Mouse (Mus musculus): ENCODE results near the gene Coq10a. TPM values are rescaled to one million over a fixed set of nuclear protein-coding genes. Genes with fewer than 3 reads are reported as not detected.

Gene Coq10a
- polyA plus RNA-seq, 1 experiment = 32.1 TPM

DNA sequence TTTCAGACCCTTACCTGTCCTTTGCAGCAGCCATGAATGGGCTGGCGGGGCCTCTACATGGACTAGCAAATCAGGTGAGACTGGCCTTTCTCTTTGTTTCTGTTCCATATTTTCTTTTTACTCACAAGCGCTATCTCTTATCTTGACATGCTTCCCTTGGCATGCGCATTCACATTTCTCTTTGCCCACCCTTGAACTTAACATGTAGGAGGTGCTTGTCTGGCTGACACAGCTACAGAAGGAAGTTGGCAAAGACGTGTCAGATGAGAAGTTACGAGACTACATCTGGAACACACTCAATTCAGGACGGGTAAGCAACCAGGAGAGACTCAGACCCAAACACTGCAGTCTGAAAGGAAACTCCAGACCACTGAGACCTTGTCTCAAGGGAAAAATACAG is 9.6 kb downstream of the Coq10a start:
- H3K36me3 ChIP-seq (ENCODE audit: control insufficient read depth, insufficient read depth, low read length) = peaks cover 26% of the 10 kb centered on the region
- H3K27me3 ChIP-seq (ENCODE audit: control insufficient read depth, insufficient read depth, low read length) = no peaks in the 10 kb centered on the region
- no peaks in the 10 kb centered on the region for H3K4me1 ChIP-seq (ENCODE audit: control insufficient read depth, insufficient read depth, insufficient read length)
- no peak for TF ChIP-seq CTCF (IDR thresholded peaks at IDR 0.05; ENCODE audit: extremely low read depth, insufficient read depth, insufficient read length, insufficient replicate concordance)
- no peak for TF ChIP-seq POLR2A (IDR thresholded peaks at IDR 0.05; ENCODE audit: low read depth, low read length)
- H3K27ac ChIP-seq (ENCODE audit: insufficient read depth, low read length) = no peak overlapping the region
- H3K4me3 ChIP-seq (ENCODE audit: extremely low read depth, insufficient read depth, insufficient read length) = no peak overlapping the region
- no peak for DNase-seq (ENCODE audit: low read depth in 1 of 2, low spot score in 2 of 2)
- WGBS = 79% methylated on average over 6 of the region's 6 CpGs

DNA sequence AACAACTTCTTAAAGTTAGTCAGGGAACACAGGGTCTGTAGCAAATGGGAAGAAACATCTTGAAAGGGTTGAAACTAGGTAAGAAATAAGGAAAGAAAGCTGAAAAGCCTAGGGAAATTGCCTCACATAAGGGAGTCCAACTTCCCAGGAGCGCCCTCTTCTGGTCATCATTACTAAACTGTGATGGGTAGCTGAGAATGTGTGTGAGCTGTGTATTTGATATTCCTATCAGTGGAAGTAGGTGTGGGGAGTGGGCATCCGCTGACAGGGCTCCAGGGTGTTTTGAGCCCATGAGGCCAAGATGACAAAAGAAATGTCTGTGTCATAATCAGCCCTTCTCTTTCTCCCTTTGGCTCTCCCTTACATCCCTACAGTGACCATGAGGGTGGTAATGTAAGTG is 10.0 kb downstream of the Coq10a start:
- Histone ChIP-seq H3K4me3 (ENCODE audit: extremely low read depth, insufficient read depth, insufficient read length) (no peak overlapping the region), H3K4me1 (ENCODE audit: control insufficient read depth, insufficient read depth, insufficient read length) (no peaks in the 10 kb centered on the region), H3K27me3 (ENCODE audit: control insufficient read depth, insufficient read depth, low read length) (no peaks in the 10 kb centered on the region), H3K36me3 (ENCODE audit: control insufficient read depth, insufficient read depth, low read length) (peaks cover 30% of the 10 kb centered on the region), H3K27ac (ENCODE audit: insufficient read depth, low read length) (no peak overlapping the region)
- no peak for TF ChIP-seq POLR2A (IDR thresholded peaks at IDR 0.05; ENCODE audit: low read depth, low read length)
- TF ChIP-seq CTCF (IDR thresholded peaks at IDR 0.05; ENCODE audit: extremely low read depth, insufficient read depth, insufficient read length, insufficient replicate concordance) = peak; percentile 20; the same call in 1 of the 2 replicates
- DNase-seq (ENCODE audit: low read depth in 1 of 2, low spot score in 2 of 2) = peak in 1 of 2 experiments; percentile 50
- WGBS = 46% methylated on average over 2 of the region's 2 CpGs

GRCm38 (mm10) chr10:128347541-128347940 is 21.3 kb downstream of the Coq10a start:
- H3K4me3 ChIP-seq (ENCODE audit: extremely low read depth, insufficient read depth, insufficient read length) = no peak overlapping the region
- no peak overlapping the region for H3K27ac ChIP-seq (ENCODE audit: insufficient read depth, low read length)
- DNase-seq (ENCODE audit: low read depth in 1 of 2, low spot score in 2 of 2) = no peak
- no peak for TF ChIP-seq POLR2A (IDR thresholded peaks at IDR 0.05; ENCODE audit: low read depth, low read length)
- TF ChIP-seq CTCF (IDR thresholded peaks at IDR 0.05; ENCODE audit: extremely low read depth, insufficient read depth, insufficient read length, insufficient replicate concordance) = no peak
- WGBS = 93% methylated on average over 8 of the region's 8 CpGs
- no peaks in the 10 kb centered on the region for H3K27me3 ChIP-seq (ENCODE audit: control insufficient read depth, insufficient read depth, low read length)
- H3K36me3 ChIP-seq (ENCODE audit: control insufficient read depth, insufficient read depth, low read length) = peaks cover 19% of the 10 kb centered on the region
- H3K4me1 ChIP-seq (ENCODE audit: control insufficient read depth, insufficient read depth, insufficient read length) = peaks cover 8% of the 10 kb centered on the region; the same call in 1 of the 2 replicates

DNA sequence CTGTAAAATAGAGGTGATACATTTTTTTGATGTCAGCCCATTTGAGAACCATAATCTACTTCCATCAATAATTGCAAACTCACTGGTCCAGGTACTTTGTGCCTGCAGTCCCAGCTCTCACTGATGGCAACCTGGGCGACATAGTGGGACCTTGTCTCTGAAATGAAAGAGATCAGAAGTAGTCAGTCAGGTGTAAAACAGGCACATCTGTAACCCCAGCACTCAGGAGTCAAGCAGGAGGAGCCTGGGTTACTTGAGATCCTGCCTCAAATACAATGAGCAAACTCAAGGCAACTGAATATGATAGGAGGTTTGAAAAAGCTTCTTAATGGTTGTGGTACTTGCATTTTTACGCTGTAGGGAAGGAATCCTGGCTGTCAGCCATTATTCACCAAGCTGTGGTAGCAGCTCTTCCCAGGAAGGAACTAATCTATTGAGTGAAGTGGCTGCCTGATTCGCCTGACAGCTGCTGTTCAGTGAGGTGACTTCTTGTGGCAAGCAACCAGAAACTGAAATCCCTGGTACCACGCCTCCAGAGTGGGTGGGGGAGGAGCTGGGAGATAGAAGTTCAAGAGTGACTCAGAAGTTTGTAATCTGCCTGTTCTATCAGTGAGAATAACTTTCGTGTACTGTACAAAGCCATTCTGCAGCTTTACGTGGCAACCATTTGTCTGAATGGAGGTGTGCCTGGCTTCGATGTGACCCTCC is 24.1 kb downstream of the Coq10a start:
- Histone ChIP-seq H3K4me1 (ENCODE audit: control insufficient read depth, insufficient read depth, insufficient read length) (peaks cover 8% of the 10 kb centered on the region; the same call in 1 of the 2 replicates), H3K27me3 (ENCODE audit: control insufficient read depth, insufficient read depth, low read length) (no peaks in the 10 kb centered on the region), H3K4me3 (ENCODE audit: extremely low read depth, insufficient read depth, insufficient read length) (no peak overlapping the region), H3K27ac (ENCODE audit: insufficient read depth, low read length) (peak overlapping the region; percentile 40), H3K36me3 (ENCODE audit: control insufficient read depth, insufficient read depth, low read length) (no peaks in the 10 kb centered on the region)
- DNase-seq (ENCODE audit: low read depth in 1 of 2, low spot score in 2 of 2) = peak; percentile 56 to 65
- TF ChIP-seq CTCF (IDR thresholded peaks at IDR 0.05; ENCODE audit: extremely low read depth, insufficient read depth, insufficient read length, insufficient replicate concordance) (no peak), POLR2A (IDR thresholded peaks at IDR 0.05; ENCODE audit: low read depth, low read length) (no peak)
- 3% methylated on average over 7 of the region's 7 CpGs for WGBS

GRCm38 (mm10) chr10:128343436-128343835 is 25.4 kb downstream of the Coq10a start:
- TF ChIP-seq POLR2A (IDR thresholded peaks at IDR 0.05; ENCODE audit: low read depth, low read length) (no peak), CTCF (IDR thresholded peaks at IDR 0.05; ENCODE audit: extremely low read depth, insufficient read depth, insufficient read length, insufficient replicate concordance) (no peak)
- WGBS = 95% methylated on average over 1 of the region's 1 CpGs
- no peak overlapping the region for H3K27ac ChIP-seq (ENCODE audit: insufficient read depth, low read length)
- H3K27me3 ChIP-seq (ENCODE audit: control insufficient read depth, insufficient read depth, low read length) = no peaks in the 10 kb centered on the region
- H3K4me1 ChIP-seq (ENCODE audit: control insufficient read depth, insufficient read depth, insufficient read length) = peaks cover 8% of the 10 kb centered on the region; the same call in 1 of the 2 replicates
- H3K4me3 ChIP-seq (ENCODE audit: extremely low read depth, insufficient read depth, insufficient read length) = no peak overlapping the region
- DNase-seq (ENCODE audit: low read depth in 1 of 2, low spot score in 2 of 2) = no peak
- H3K36me3 ChIP-seq (ENCODE audit: control insufficient read depth, insufficient read depth, low read length) = no peaks in the 10 kb centered on the region

DNA sequence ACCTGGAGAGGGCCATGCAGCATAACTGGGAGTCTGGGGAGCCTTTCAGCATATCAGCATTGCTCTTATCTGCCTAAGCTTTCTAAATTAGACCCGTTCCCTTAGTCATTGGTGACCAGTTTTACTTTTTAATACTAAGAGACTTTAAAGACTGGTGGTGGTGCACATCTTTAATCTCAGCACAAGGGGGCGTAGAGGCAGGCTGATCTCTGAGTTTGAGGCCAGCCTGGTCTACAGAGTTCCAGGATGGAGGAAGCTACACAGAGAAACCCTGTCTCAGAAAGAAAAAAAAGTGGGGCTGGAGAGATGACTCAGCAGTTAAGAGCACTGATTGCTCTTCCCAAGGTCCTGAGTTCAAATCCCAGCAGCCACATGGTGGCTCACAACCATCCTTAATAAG is 28.5 kb downstream of the Coq10a start:
- no peak for DNase-seq (ENCODE audit: low read depth in 1 of 2, low spot score in 2 of 2)
- TF ChIP-seq CTCF (IDR thresholded peaks at IDR 0.05; ENCODE audit: extremely low read depth, insufficient read depth, insufficient read length, insufficient replicate concordance) = no peak
- TF ChIP-seq POLR2A (IDR thresholded peaks at IDR 0.05; ENCODE audit: low read depth, low read length) = no peak
- peaks cover 10% of the 10 kb centered on the region; the same call in 1 of the 2 replicates for H3K4me1 ChIP-seq (ENCODE audit: control insufficient read depth, insufficient read depth, insufficient read length)
- no peak overlapping the region for H3K4me3 ChIP-seq (ENCODE audit: extremely low read depth, insufficient read depth, insufficient read length)
- H3K36me3 ChIP-seq (ENCODE audit: control insufficient read depth, insufficient read depth, low read length) = no peaks in the 10 kb centered on the region
- no peaks in the 10 kb centered on the region for H3K27me3 ChIP-seq (ENCODE audit: control insufficient read depth, insufficient read depth, low read length)
- WGBS = 76% methylated on average over 2 of the region's 2 CpGs
- no peak overlapping the region for H3K27ac ChIP-seq (ENCODE audit: insufficient read depth, low read length)

- TF ChIP-seq CTCF (IDR thresholded peaks at IDR 0.05; ENCODE audit: extremely low read depth, insufficient read depth, insufficient read length, insufficient replicate concordance) = no peak
- no peak for TF ChIP-seq POLR2A (IDR thresholded peaks at IDR 0.05; ENCODE audit: low read depth, low read length)
- Histone ChIP-seq H3K27me3 (ENCODE audit: control insufficient read depth, insufficient read depth, low read length) (no peaks in the 10 kb centered on the region), H3K4me1 (ENCODE audit: control insufficient read depth, insufficient read depth, insufficient read length) (peaks cover 4% of the 10 kb centered on the region; the same call in 1 of the 2 replicates), H3K36me3 (ENCODE audit: control insufficient read depth, insufficient read depth, low read length) (no peaks in the 10 kb centered on the region), H3K4me3 (ENCODE audit: extremely low read depth, insufficient read depth, insufficient read length) (no peak overlapping the region), H3K27ac (ENCODE audit: insufficient read depth, low read length) (no peak overlapping the region)
- WGBS = 52% methylated on average over 2 of the region's 2 CpGs
- no peak for DNase-seq (ENCODE audit: low read depth in 1 of 2, low spot score in 2 of 2)
These were observed 29.8 kb downstream of the Coq10a start for GRCm38 (mm10) chr10:128338948-128339347.
